In genomic region chr13:43173262-43173661, GRCm38 (mm10) we compare ENCODE assay signal across 8 mouse cellular contexts. TPM values are rescaled to one million over a fixed set of nuclear protein-coding genes. Genes with fewer than 3 reads are reported as not detected.
DNase-seq lines count a peak whose midpoint lies in the region; ATAC-seq and TF ChIP-seq lines count a peak whose summit lies in the region.

No protein-coding gene starts in this region.

- H3ac ChIP-seq in myocyte (ENCODE audit: control insufficient read depth, insufficient read length) = no peak overlapping the region

- H3K79me2 ChIP-seq in myocyte (ENCODE audit: control insufficient read depth, insufficient read depth) = no peaks in the 10 kb centered on the region

- no peak overlapping the region for H3K4me2 ChIP-seq in hindbrain, embryonic 13.5 days
- peak overlapping the region; percentile 70 for H3K4me2 ChIP-seq in myocyte (ENCODE audit: low read depth)

- DNase-seq in hindbrain, embryonic 10.5 days (ENCODE audit: low spot score) = peak; percentile 72
- DNase-seq in c-Kit-positive CD71-positive TER-119-negative erythroid progenitor cells, embryonic 14.5 days (ENCODE audit: low read depth) = peak; percentile 68
- DNase-seq in frontal cortex, postnatal 10 days (ENCODE audit: low spot score in 2 of 2) = peak; percentile 42 to 73
- DNase-seq in induced T-regulatory cell, adult 2 months (ENCODE audit: low read depth) = peak; percentile 94
- DNase-seq in left cerebral cortex, postnatal 4 days = peak; percentile 71
- DNase-seq in splenic B cell, adult 2 months (ENCODE audit: low read depth, low spot score) = peak; percentile 87

- intact Hi-C loops in left cerebral cortex, postnatal 4 days (cut with DNase I) = loop anchor here (5.0 to 10.0 kb wide), 2 partner anchors 202 to 554 kb away; no protein-coding TSS in a partner anchor

- WGBS in hindbrain, embryonic 10.5 days = 18% methylated on average over 9 of the region's 9 CpGs
- WGBS in hindbrain, embryonic 13.5 days = 21% methylated on average over 9 of the region's 9 CpGs

- H3K4me3 ChIP-seq in hindbrain, embryonic 10.5 days = no peak overlapping the region
- H3K4me3 ChIP-seq in hindbrain, embryonic 13.5 days = no peak overlapping the region
- no peak overlapping the region for H3K4me3 ChIP-seq in myocyte

- no peak overlapping the region for H3K9ac ChIP-seq in hindbrain, embryonic 13.5 days

- peaks cover 13% of the 10 kb centered on the region for H3K4me1 ChIP-seq in hindbrain, embryonic 10.5 days (replicated peaks)
- H3K4me1 ChIP-seq in hindbrain, embryonic 13.5 days (replicated peaks) = peaks cover 12% of the 10 kb centered on the region

- no peak for ATAC-seq in hindbrain, embryonic 13.5 days (ENCODE audit: low FRiP score)

- H3K27ac ChIP-seq in hindbrain, embryonic 10.5 days = no peak overlapping the region
- H3K27ac ChIP-seq in hindbrain, embryonic 13.5 days = no peak overlapping the region

- TF ChIP-seq POLR2A in myocyte (IDR thresholded peaks at IDR 0.05; ENCODE audit: insufficient read length, low read depth) = no peak

- H3K27me3 ChIP-seq in hindbrain, embryonic 10.5 days (ENCODE audit: insufficient read depth, poor library complexity, severe bottlenecking) = no peaks in the 10 kb centered on the region
- no peaks in the 10 kb centered on the region for H3K27me3 ChIP-seq in hindbrain, embryonic 13.5 days
- no peaks in the 10 kb centered on the region for H3K27me3 ChIP-seq in myocyte (ENCODE audit: control insufficient read depth, insufficient read depth, insufficient read length)
- no peaks in the 10 kb centered on the region for H3K27me3 ChIP-seq in splenic B cell, adult 2 months (ENCODE audit: control insufficient read depth, insufficient read depth, low read length, poor library complexity, severe bottlenecking)

- no peaks in the 10 kb centered on the region for H3K9me3 ChIP-seq in hindbrain, embryonic 10.5 days
- no peaks in the 10 kb centered on the region for H3K9me3 ChIP-seq in hindbrain, embryonic 13.5 days

- H3K36me3 ChIP-seq in hindbrain, embryonic 10.5 days = peaks cover 7% of the 10 kb centered on the region; the same call in 1 of the 2 replicates
- H3K36me3 ChIP-seq in hindbrain, embryonic 13.5 days = peaks cover 3% of the 10 kb centered on the region; the same call in 1 of the 2 replicates
- peaks cover 3% of the 10 kb centered on the region for H3K36me3 ChIP-seq in myocyte (ENCODE audit: control insufficient read depth, insufficient read depth)
- H3K36me3 ChIP-seq in splenic B cell, adult 2 months (ENCODE audit: control insufficient read depth, insufficient read depth, low read length, poor library complexity, severe bottlenecking) = no peaks in the 10 kb centered on the region

TF ChIP-seq in myocyte, 11 proteins besides CTCF, POLR2A, EP300 and RAD21:
- TF ChIP-seq MAX (IDR thresholded peaks at IDR 0.05; ENCODE audit: low read depth) (no peak), MYOG (IDR thresholded peaks at IDR 0.05; ENCODE audit: control insufficient read depth in 1 of 3, insufficient read depth in 1 of 3, insufficient read length in 2 of 3, low read depth in 2 of 3) (no peak), USF1 (IDR thresholded peaks at IDR 0.05; ENCODE audit: low read depth) (no peak), CEBPB (IDR thresholded peaks at IDR 0.05; ENCODE audit: insufficient read depth, poor library complexity, severe bottlenecking) (no peak), POLR2AphosphoS2 (IDR thresholded peaks at IDR 0.05; ENCODE audit: insufficient read length, low read depth) (no peak), SRF (IDR thresholded peaks at IDR 0.05; ENCODE audit: control insufficient read depth, insufficient read length, low read depth) (no peak), TCF3 (IDR thresholded peaks at IDR 0.05; ENCODE audit: insufficient read length, low read depth) (no peak), TCF12 (IDR thresholded peaks at IDR 0.05; ENCODE audit: insufficient read depth, poor library complexity, severe bottlenecking) (no peak), MYOD1 (IDR thresholded peaks at IDR 0.05; ENCODE audit: control insufficient read depth in 1 of 3, insufficient read length in 2 of 3, low read depth in 2 of 3) (no peak), REST (IDR thresholded peaks at IDR 0.05; ENCODE audit: insufficient read depth, insufficient read length) (no peak), E2F4 (IDR thresholded peaks at IDR 0.05; ENCODE audit: insufficient read depth) (no peak)
TF ChIP-seq in myocyte: peak in this region for 0.

RNA-seq across cellular contexts. Expression of gene Tbc1d7, which starts 2.0 kb away (rescaled TPM):
- polyA plus RNA-seq in hindbrain, embryonic 10.5 days (2016; fragmentation: Nextera tagmentation; extraction: Ambion mirVana) = 62.8 and 73.2 TPM in 2 replicates
- polyA plus RNA-seq in hindbrain, embryonic 13.5 days (2015; fragmentation: Nextera tagmentation; extraction: Ambion mirVana) = 85.2 and 85.7 TPM in 2 replicates
- total RNA-seq in left cerebral cortex, postnatal 4 days (2021) = 10 to 100 TPM; 34.5 to 37.3 TPM
- polyA plus RNA-seq in myocyte (2012; fragmentation: generic; extraction: Trizol) = 31.4 TPM
